Mouse (Mus musculus): ENCODE results near the gene Atp2a1.
A peak's percentile ranks its signal among the peaks of the same experiment; 100 is the strongest.

GRCm38 (mm10) chr7:126396298-126397119 is 66.4 kb downstream of the Atp2a1 start, which contains the start of gene Nfatc2ip:
- TF ChIP-seq CTCF (IDR thresholded peaks at IDR 0.05; ENCODE audit: borderline replicate concordance, control insufficient read depth, extremely low read depth, insufficient read depth, low read length, poor library complexity), result no peak
- 0 out of 2 replicates have a peak, but pooled peaks have one; percentile 20 for TF ChIP-seq POLR2A (IDR thresholded peaks at IDR 0.05; ENCODE audit: control insufficient read depth, extremely low read depth, insufficient read depth, low read length, poor library complexity)
